In genomic region chr14:54603038-54603654, GRCm38 (mm10) we compare ENCODE assay signal across 8 mouse cellular contexts. TPM values are rescaled to one million over a fixed set of nuclear protein-coding genes. Genes with fewer than 3 reads are reported as not detected.
DNase-seq lines count a peak whose midpoint lies in the region; ATAC-seq lines count a peak whose summit lies in the region.

No protein-coding gene starts in this region.

- H3K4me3 ChIP-seq in intestine, embryonic 14.5 days (ENCODE audit: low read depth, low read length), result peak overlapping the region; percentile 74

- H3K4me1 ChIP-seq in intestine, embryonic 14.5 days (replicated peaks; ENCODE audit: control insufficient read depth, insufficient read depth, low read length), result peaks cover 22% of the 10 kb centered on the region

- intact Hi-C loops in left cerebral cortex, postnatal 14 days (cut with DNase I), result no loop called here

- peak overlapping the region; percentile 96 for H3K27ac ChIP-seq in intestine, embryonic 14.5 days (ENCODE audit: low read depth)

- DNase-seq in adrenal gland, adult 18-20 months (ENCODE audit: low spot score in 2 of 2), result peak; percentile 89 to 90
- DNase-seq in embryo, embryonic 11 days, result peak; percentile 99
- DNase-seq in gastrocnemius, postnatal 25 days, result peak; percentile 96
- DNase-seq in intestine, embryonic 14.5 days (ENCODE audit: low spot score), result peak; percentile 92
- peak; percentile 96 to 98 for DNase-seq in left cerebral cortex, postnatal 14 days (ENCODE audit: low spot score in 2 of 2)
- DNase-seq in mesoderm, embryonic 11.5 days (ENCODE audit: low read depth, low spot score), result peak; percentile 96
- peak; percentile 94 to 95 for DNase-seq in right cerebral cortex, postnatal 36 days (ENCODE audit: low spot score in 2 of 2)
- peak; percentile 97 for DNase-seq in yolk sac, embryonic 10.5 days (ENCODE audit: low spot score)

- peak overlapping the region; percentile 58 for H3K4me2 ChIP-seq in intestine, embryonic 14.5 days (ENCODE audit: low read length)

- WGBS in intestine, embryonic 14.5 days, result under 1% methylated on average over 45 of the region's 46 CpGs

- no peaks in the 10 kb centered on the region for H3K27me3 ChIP-seq in intestine, embryonic 14.5 days (replicated peaks; ENCODE audit: control insufficient read depth, insufficient read depth, low read length)

- peak overlapping the region; percentile 85 for H3K9ac ChIP-seq in intestine, embryonic 14.5 days (ENCODE audit: low read length)

- ATAC-seq in intestine, embryonic 14.5 days (replicated peaks; ENCODE audit: low FRiP score, low TSS enrichment, low read depth), result peak; percentile 99

- no peaks in the 10 kb centered on the region for H3K9me3 ChIP-seq in intestine, embryonic 14.5 days (ENCODE audit: control insufficient read depth, low read length)

- no peaks in the 10 kb centered on the region for H3K36me3 ChIP-seq in intestine, embryonic 14.5 days (ENCODE audit: control insufficient read depth, insufficient read depth, low read length)

RNA-seq across cellular contexts. Expression of gene 4931414P19Rik, which starts 2.6 kb away (rescaled TPM):
- 1 to 10 TPM; 2.7 to 6.5 TPM for total RNA-seq in adrenal gland, adult 18-20 months (2021)
- total RNA-seq in gastrocnemius, postnatal 25 days (2021), result 1 to 10 TPM; 2.9 to 3.4 TPM
- polyA plus RNA-seq in intestine, embryonic 14.5 days (2014; fragmentation: Nextera tagmentation; extraction: Ambion mirVana), result 6.6 and 7.1 TPM in 2 replicates
- 1 to 10 TPM; 4.4 to 7.4 TPM for total RNA-seq in left cerebral cortex, postnatal 14 days (2021)

RNA-seq across cellular contexts. Expression of gene Psmb5, which starts 14.7 kb away (rescaled TPM):
- 100 to 1,000 TPM; 273 to 381 TPM for total RNA-seq in adrenal gland, adult 18-20 months (2021)
- total RNA-seq in gastrocnemius, postnatal 25 days (2021), result 100 to 1,000 TPM; 175 to 184 TPM
- 395 and 412 TPM in 2 replicates for polyA plus RNA-seq in intestine, embryonic 14.5 days (2014; fragmentation: Nextera tagmentation; extraction: Ambion mirVana)
- 100 to 1,000 TPM; 185 to 188 TPM for total RNA-seq in left cerebral cortex, postnatal 14 days (2021)

RNA-seq across cellular contexts. Expression of gene Psmb11, which starts 18.1 kb away (rescaled TPM):
- total RNA-seq in adrenal gland, adult 18-20 months (2021), result not detected
- not detected for total RNA-seq in gastrocnemius, postnatal 25 days (2021)
- not detected in 2 replicates for polyA plus RNA-seq in intestine, embryonic 14.5 days (2014; fragmentation: Nextera tagmentation; extraction: Ambion mirVana)
- total RNA-seq in left cerebral cortex, postnatal 14 days (2021), result under 1 TPM in 1 of 2 experiments, not detected in 1; 0.30 TPM

RNA-seq across cellular contexts. Expression of gene Ajuba, which starts 25.8 kb away (rescaled TPM):
- 10 to 100 TPM; 20.5 to 26.0 TPM for total RNA-seq in adrenal gland, adult 18-20 months (2021)
- 1 to 10 TPM; 2.3 to 2.6 TPM for total RNA-seq in gastrocnemius, postnatal 25 days (2021)
- polyA plus RNA-seq in intestine, embryonic 14.5 days (2014; fragmentation: Nextera tagmentation; extraction: Ambion mirVana), result 14.5 and 19.0 TPM in 2 replicates
- total RNA-seq in left cerebral cortex, postnatal 14 days (2021), result 1 to 10 TPM; 2.7 to 3.1 TPM

RNA-seq across cellular contexts. Expression of gene Gm17606, which starts 37.6 kb away (rescaled TPM):
- total RNA-seq in adrenal gland, adult 18-20 months (2021), result not detected
- not detected for total RNA-seq in gastrocnemius, postnatal 25 days (2021)
- not detected in 2 replicates for polyA plus RNA-seq in intestine, embryonic 14.5 days (2014; fragmentation: Nextera tagmentation; extraction: Ambion mirVana)
- total RNA-seq in left cerebral cortex, postnatal 14 days (2021), result not detected

Comparison
In these comparisons a context has a peak if more than half of its experiments do, and no peak if none do; other contexts are left out.
1. Peak in every context shown above with its lines: DNase-seq, ATAC-seq, H3K4me3 ChIP-seq and H3K27ac ChIP-seq.